Mouse (Mus musculus) ovary, postnatal 14 days (tissue): ENCODE results near the gene 4930572O03Rik.
"Not testable (repeated sequence)": the region's sequence is repeated elsewhere in the genome, so short reads cannot be mapped to it uniquely, and the experiment has no call there.

Experiments used
- DNase-seq: peaks from one replicate; pipeline ENCODE4 v3.0.0; 2022; ENCODE audit warnings: low spot score

4930572O03Rik gene

DNA sequence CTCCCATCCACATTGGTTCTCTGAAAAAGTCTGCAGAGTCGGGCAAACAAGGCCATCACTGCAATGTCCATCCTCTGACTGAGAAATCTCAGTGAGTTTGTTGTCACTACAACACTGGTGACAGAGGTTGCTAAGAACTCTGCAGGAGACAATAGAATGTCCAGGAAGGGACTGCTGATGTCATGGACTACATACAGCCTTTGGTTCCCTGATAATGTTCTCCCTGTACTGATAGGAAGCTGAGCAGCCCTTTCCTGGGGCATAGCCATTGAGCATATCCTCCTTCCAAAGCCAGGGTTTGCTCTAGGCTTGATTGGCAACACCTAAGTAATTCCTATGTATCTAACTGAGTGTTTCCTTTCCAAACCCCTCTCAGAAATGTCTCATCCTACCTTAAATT is at the start of gene 4930572O03Rik:
TSS of gene 4930572O03Rik (minus strand) at position 101 of the 400 bp plus-strand sequence.
- not testable (repeated sequence) for DNase-seq

DNA sequence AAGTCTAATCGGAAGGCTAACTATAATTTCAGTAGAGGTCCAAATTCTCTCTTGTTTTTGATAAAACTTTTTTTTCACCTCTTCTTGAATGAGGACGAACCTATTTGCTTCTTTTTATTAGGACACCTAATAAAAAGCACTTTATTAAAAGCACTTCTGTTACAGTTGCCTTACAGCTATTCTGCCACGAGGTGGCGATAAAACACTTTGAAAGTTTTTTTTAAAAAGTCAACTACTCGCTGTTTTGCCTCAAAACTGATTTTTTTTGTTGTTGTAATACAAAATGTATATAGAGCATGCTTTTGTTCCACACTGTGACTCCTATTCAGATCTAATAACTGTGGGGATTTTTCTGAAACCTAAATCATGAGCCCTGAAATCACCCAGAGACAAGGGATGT is 46.0 kb upstream of the 4930572O03Rik start:
- peak; percentile 13 for DNase-seq

DNA sequence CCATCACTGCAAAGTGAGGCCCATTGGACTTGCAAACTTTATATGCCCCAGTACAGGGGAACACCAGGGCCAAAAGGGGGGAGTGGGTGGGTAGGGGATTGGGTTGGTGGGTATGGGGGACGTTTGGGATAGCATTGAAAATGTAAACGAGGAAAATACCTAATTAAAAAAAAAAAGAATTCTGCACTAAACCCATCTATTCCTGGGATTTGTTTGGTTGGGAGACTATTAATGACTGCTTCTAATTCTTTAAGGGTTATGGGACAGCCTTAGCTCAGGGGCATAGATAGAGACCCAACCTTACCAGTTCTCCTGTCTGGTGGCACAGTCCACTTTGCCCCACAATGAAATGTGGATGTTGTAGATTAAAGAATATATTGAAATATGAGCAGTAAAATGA is 40.9 kb upstream of the 4930572O03Rik start:
- DNase-seq = not testable (repeated sequence)

DNA sequence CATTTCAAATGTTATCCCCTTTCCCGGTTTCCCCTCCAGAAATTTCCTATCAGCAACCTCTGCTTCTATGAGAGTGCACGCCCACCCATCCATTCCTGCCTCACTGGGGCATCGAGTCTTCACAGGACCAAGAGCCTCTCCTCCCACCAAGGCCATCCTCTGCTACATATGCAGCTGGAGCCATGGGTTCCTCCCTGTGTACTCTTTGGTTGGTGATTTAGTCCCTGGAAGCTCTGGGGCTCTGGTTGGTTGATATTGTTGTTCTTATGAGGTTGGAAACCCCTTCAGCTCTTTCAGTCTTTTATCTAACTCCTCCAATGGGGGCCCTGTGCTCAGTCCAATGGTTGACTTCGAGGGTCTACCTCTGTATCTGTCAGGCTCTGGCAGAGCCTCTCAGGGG is 35.0 kb upstream of the 4930572O03Rik start:
- not testable (repeated sequence) for DNase-seq

- DNase-seq = not testable (repeated sequence)
Observed at GRCm38 (mm10) chr5:15690822-15691221, 34.0 kb upstream of the 4930572O03Rik start.

DNA sequence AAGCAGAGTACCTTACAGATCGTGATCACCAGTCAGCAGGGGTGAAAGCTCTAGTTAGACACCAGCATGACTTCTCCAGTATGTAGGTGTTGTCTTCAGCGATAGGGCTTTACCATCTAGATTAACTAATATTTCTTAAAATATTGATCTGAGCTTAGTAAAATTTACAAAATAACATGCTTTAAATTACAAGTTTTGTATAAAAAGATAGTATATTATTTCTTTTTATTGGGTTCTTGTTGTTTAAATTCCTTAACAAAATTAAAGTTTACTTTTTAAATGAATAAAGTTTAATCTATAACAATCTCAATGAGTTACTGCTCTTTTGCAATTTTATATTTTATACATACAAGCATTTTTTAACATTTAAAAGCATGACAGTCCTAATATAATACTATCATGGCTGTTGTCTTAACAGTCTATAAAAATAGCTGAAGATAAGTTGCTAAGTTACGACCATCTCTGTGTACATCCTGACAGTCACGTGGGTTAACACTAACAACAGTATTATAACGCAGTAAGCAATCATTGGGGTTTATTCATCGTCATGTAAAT is 32.9 kb upstream of the 4930572O03Rik start:
- DNase-seq = not testable (repeated sequence)

- DNase-seq = not testable (repeated sequence)
Observed at GRCm38 (mm10) chr5:15688874-15689658, 32.2 kb upstream of the 4930572O03Rik start.

DNA sequence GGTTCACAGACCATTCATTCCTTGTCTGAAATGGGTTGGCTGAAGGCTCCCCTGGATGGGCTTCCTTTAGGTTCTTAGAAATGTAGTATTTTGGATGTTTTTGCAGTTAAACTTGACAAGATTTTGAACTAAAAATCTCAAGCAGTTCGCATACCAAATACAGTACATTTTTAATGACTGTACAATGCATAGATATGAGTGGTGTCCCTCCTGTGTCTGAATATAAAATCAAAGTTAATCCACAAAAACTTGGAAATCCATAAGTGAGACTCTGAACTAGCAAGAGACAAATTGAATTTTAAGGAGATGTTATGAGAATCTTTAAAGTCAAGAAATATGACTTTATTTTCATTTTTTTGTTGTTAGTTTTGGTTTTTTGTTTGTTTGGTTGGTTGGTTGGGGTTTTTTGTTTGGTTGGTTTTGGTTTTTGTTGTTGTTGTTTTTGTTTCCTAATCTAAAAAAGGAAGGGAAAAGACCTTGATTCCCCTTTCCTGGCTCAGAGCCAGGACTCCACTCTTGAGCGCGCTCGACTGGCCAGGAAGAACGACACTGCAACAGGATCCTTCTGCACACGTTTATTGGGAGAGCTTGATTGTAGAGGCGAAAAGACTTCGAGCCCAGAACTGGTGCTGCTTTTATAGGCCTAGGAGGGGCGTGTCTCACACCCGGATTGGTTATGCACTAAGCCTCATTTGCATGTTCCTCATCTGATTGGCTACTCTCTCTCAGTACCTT is 24.6 kb upstream of the 4930572O03Rik start:
- DNase-seq = not testable (repeated sequence)

GRCm38 (mm10) chr5:15679980-15680949 is 23.4 kb upstream of the 4930572O03Rik start:
- DNase-seq = not testable (repeated sequence)

- not testable (repeated sequence) for DNase-seq
Observed at GRCm38 (mm10) chr5:15678907-15679306, 22.0 kb upstream of the 4930572O03Rik start.

GRCm38 (mm10) chr5:15677750-15678149 is 20.9 kb upstream of the 4930572O03Rik start:
- not testable (repeated sequence) for DNase-seq

DNA sequence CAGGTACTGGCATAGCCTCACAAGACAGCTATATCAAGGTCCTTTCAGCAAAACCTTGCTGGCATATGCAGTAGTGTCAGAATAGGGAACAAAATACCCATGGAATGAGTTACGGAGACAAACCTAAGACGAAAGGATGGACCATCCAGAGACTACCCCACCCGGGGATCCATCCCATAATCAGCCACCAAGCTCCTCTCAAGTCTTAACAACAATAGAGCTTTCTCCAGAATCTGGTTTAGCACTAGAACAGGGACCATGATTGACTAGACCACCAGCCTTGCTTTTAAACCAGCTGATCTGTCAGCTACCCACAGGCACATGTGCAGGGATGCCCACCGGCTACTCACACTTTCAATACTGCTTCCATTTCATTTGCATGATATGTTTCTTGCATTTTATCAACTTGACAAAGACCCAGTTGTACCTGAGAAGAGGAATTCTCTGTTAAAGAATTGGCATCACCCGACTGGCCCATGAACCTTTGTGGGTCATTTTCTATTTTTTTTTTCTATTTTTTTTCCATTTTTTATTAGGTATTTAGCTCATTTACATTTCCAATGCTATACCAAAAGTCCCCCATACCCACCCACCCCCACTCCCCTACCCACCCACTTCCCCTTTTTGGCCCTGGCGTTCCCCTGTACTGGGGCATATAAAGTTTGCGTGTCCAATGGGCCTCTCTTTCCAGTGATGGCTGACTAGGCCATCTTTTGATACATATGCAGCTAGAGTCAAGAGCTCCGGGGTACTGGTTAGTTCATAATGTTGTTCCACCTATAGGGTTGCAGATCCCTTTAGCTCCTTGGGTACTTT is 17.8 kb upstream of the 4930572O03Rik start:
- not testable (repeated sequence) for DNase-seq

DNA sequence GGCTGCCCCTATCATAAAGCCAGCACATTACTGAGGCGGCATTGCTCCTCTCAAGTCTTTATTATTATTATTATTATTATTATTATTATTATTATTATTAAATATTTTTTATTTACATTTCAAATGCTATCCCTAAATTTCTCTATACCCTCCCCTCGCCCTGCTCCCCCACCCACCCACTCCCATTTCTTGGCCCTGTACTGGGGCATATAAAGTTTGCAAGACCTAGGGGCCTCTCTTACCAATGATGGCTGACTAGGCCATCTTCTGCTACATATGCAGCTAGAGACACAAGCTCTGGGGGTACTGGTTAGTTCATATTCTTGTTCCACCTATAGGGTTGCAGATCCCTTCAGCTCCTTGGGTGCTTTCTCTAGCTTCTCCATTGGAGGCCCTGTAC is 17.1 kb upstream of the 4930572O03Rik start:
- DNase-seq = not testable (repeated sequence)

DNA sequence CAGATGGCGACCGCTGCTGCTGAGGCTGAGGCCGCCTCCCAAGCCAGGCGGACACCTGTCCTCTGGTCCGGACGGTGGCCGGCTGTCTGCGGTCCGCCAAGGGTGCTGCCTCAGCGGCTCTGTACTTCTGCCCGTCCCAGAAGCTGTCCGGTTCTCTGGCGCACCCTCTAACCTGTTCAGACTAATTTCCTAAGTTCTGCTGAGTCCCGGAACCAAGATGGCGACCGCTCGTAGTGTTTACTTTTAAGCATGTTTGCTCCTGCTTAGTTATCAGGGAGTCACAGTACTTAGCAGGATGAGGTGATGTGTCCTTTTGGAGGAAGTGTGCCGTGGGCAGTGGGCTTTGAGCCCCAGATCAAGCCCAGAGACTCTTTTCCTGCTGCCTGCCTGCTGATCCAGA is 13.9 kb upstream of the 4930572O03Rik start:
- not testable (repeated sequence) for DNase-seq

DNA sequence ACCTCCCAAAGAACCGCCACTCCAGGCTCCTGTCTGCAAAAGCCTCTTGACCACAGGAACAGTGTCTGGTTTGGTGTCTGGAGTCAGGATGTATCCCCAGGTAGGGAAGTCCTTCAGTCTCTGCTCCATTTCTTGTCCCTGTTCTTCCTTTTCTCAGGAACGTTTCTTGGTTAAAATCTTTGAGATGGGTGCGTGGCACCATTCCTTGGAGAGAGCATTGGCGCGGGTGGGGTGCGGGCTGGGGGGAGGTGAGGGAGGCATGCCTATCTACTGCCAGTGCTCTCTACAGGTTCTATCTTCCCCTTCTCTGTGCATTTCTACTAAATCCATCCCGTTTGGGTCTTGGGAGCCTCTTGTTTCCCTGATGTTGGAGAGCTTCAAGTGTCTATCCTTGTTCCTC is 7.0 kb upstream of the 4930572O03Rik start:
- not testable (repeated sequence) for DNase-seq

- not testable (repeated sequence) for DNase-seq
Observed at GRCm38 (mm10) chr5:15652334-15652733, 4.5 kb downstream of the 4930572O03Rik start.

GRCm38 (mm10) chr5:15645707-15646106 is 11.2 kb downstream of the 4930572O03Rik start:
- DNase-seq = not testable (repeated sequence)

GRCm38 (mm10) chr5:15637637-15638036 is 19.2 kb downstream of the 4930572O03Rik start:
- not testable (repeated sequence) for DNase-seq

GRCm38 (mm10) chr5:15630068-15630467 is 26.8 kb downstream of the 4930572O03Rik start:
- DNase-seq = not testable (repeated sequence)

DNA sequence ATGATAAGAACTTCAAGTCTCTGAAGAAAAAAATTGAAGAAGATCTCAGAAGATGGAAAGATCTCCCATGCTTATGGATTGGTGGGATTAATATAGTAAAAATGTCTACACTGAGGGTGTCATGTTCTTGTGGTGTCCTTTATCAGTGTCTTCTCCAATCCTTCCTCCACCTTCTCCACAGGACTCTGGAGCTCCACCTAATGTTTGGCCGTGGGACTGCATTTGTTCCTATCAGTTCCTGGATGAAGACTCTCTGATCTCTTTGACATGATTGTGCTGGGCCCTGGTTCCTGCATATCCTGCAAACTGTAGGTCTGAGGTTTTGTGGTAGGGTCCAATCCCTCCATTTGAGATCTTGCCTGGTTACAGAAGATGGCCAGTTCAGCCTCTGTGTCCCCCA is 28.7 kb downstream of the 4930572O03Rik start:
- DNase-seq = not testable (repeated sequence)
